Mouse (Mus musculus) G1E (cell line): ENCODE data around the gene Tspan18.

Experiments used
- CTCF ChIP-seq: IDR thresholded peaks from 2 replicates; pipeline ENCODE4 v1.5.1; 2012; ENCODE audit warnings: low read depth, low read length, inconsistent platforms, mixed read lengths
- POLR2AphosphoS5 ChIP-seq: IDR thresholded peaks from 2 replicates; pipeline ENCODE4 v1.6.1; 2012; ENCODE audit warnings: low read depth, low read length, inconsistent platforms; ENCODE audit not compliant: insufficient replicate concordance

DNA sequence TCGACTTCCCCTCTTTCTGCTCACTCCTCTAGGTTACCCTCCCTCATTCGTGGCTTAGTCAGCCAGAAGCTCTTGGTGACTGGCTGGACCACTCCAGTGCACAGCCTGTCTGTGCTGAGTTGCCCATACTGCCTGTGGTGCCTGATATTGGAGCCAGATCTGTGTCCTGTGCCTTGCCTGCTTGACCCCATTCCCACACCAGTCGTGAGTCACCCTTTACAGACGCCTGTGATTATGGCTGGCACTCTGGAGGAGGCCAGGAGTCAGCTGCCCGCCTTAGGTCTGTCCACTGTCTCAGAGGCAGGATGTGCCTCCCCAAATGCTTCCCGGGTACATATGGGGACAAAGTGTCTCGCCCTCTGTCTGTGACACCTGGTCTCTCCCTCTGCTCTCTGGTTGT, 17.0 kb upstream of the Tspan18 start:
- TF ChIP-seq CTCF (no peak), POLR2AphosphoS5 (no peak)
